Mouse (Mus musculus): ENCODE measurements around the gene Olfr503. TPM values are rescaled to one million over a fixed set of nuclear protein-coding genes. Genes with fewer than 3 reads are reported as not detected.
"Not testable (repeated sequence)": the region's sequence is repeated elsewhere in the genome, so short reads cannot be mapped to it uniquely, and the experiment has no call there.

Gene Olfr503
- polyA plus RNA-seq (2015; fragmentation: Nextera tagmentation; extraction: Ambion mirVana): not detected in 2 replicates

DNA sequence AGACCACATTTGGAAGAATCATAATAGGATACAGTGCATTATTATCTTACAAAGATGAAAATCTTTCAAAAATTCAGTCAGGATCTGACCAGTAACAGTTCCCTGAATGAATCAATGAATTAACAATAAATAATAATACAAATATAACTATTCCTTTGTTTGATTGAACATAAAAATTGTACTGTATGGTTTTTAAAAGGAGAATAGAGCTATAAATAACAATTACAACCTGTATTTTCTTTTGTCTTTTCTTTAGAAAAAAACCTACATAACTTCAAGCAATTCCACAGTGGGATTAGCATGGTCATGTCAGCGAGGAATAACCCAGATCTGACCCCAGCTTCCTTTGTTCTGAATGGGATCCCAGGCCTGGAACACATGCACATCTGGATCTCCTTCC lies at the start of gene Olfr503:
Olfr503 (plus strand) TSS at position 301 of the 400 bp plus-strand sequence.
- H3K27ac ChIP-seq; H3K4me1 ChIP-seq; H3K4me3 ChIP-seq; H3K4me2 ChIP-seq (replicated peaks); H3K9ac ChIP-seq; ATAC-seq (ENCODE audit: low FRiP score, low read depth); H3K36me3 ChIP-seq; H3K9me3 ChIP-seq; H3K27me3 ChIP-seq: not testable (repeated sequence)
- WGBS: 46% methylated on average over 1 of the region's 1 CpGs

DNA sequence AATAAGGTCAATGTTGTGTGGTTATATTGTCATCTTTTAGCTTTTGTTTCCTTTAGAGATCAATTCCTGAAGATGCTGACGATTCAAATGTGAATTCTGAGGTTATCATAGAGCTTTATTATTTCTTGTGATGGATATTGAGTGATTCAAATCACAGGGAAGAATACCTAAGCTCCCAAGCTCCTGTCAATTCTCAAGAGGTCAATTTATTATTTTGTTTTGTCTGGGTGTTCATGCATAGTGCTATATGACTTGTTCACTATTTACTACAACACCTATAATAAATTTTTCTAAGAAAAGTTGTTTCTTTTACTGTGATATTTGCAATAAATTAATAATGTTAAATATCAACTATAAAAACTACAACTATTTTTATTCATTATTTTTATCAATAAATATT lies 19.4 kb upstream of the Olfr503 start, which contains the start of gene Olfr502:
Olfr502 (minus strand) TSS at position 101 of the 400 bp plus-strand sequence.
- no peak within 1 kb of the TSS for H3K27ac ChIP-seq
- 76% methylated on average over 1 of the region's 1 CpGs for WGBS
- H3K36me3 ChIP-seq: no peaks in the 10 kb centered on the region
- no peak within 1 kb of the TSS for H3K9ac ChIP-seq
- H3K4me1 ChIP-seq: no peaks in the 10 kb centered on the region
- no peaks in the 10 kb centered on the region for H3K27me3 ChIP-seq
- H3K4me3 ChIP-seq: no peak within 1 kb of the TSS
- 0 out of 2 replicates have a peak, but pooled peaks cover 2% of the 10 kb centered on the region for H3K9me3 ChIP-seq
- H3K4me2 ChIP-seq (replicated peaks): no peak within 1 kb of the TSS
- ATAC-seq (ENCODE audit: low FRiP score, low read depth): no peak

- Histone ChIP-seq H3K4me3 (no peak overlapping the region), H3K27ac (no peak overlapping the region), H3K36me3 (no peaks in the 10 kb centered on the region), H3K4me2 (replicated peaks) (no peak overlapping the region), H3K9me3 (no peaks in the 10 kb centered on the region), H3K9ac (no peak overlapping the region), H3K27me3 (no peaks in the 10 kb centered on the region), H3K4me1 (no peaks in the 10 kb centered on the region)
- ATAC-seq (ENCODE audit: low FRiP score, low read depth): no peak
- WGBS: 85% methylated on average over 13 of the region's 13 CpGs
Observed at GRCm38 (mm10) chr7:108542416-108542815, 1.9 kb upstream of the Olfr503 start.

GRCm38 (mm10) chr7:108565693-108566092 lies 21.4 kb downstream of the Olfr503 start, which contains the start of gene Olfr504:
Olfr504 (minus strand) TSS chr7:108565793.
- Histone ChIP-seq H3K27ac (no peak within 1 kb of the TSS), H3K36me3 (no peaks in the 10 kb centered on the region), H3K9ac (no peak within 1 kb of the TSS), H3K4me3 (no peak within 1 kb of the TSS), H3K9me3 (0 out of 2 replicates have a peak, but pooled peaks cover 4% of the 10 kb centered on the region), H3K4me1 (no peaks in the 10 kb centered on the region), H3K4me2 (replicated peaks) (no peak within 1 kb of the TSS), H3K27me3 (no peaks in the 10 kb centered on the region)
- ATAC-seq (ENCODE audit: low FRiP score, low read depth): no peak
- WGBS: 89% methylated on average over 1 of the region's 1 CpGs

DNA sequence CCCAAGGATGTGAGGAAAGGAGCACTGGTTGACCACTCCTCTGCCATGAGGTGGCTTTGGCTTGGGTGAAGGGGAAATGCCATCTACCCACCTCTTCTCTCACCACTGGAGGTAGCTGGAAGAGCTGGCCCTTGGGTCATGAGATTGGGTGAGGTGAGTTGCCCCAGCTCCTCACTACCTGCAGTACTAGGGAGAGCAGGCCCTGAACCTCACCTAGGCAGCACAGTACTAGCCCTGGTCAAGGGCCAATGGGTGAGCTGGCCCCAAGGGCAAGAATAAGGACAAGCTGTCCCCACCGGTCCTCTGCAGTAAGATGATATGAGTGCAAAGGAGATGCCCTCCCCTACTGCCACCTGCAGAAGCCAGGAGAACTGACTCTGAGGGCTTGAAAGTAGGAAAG lies 45.5 kb downstream of the Olfr503 start:
- Histone ChIP-seq H3K4me3 (no peak overlapping the region), H3K4me1 (no peaks in the 10 kb centered on the region), H3K9ac (no peak overlapping the region), H3K36me3 (no peaks in the 10 kb centered on the region), H3K9me3 (no peaks in the 10 kb centered on the region), H3K4me2 (replicated peaks) (no peak overlapping the region), H3K27ac (no peak overlapping the region), H3K27me3 (no peaks in the 10 kb centered on the region)
- ATAC-seq (ENCODE audit: low FRiP score, low read depth): no peak
- WGBS: 100% methylated on average over 1 of the region's 1 CpGs

Other genes with a start within 250 kb of the Olfr503 start
- not detected in 2 replicates for gene Olfr491, start 231.1 kb upstream of the Olfr503 start, polyA plus RNA-seq (2015; fragmentation: Nextera tagmentation; extraction: Ambion mirVana)
- gene Olfr492, start 220.9 kb upstream of the Olfr503 start, polyA plus RNA-seq (2015; fragmentation: Nextera tagmentation; extraction: Ambion mirVana): 0.15 TPM in 1 of 2 replicates, not detected in the other
- not detected in 2 replicates for gene Olfr493, start 197.5 kb upstream of the Olfr503 start, polyA plus RNA-seq (2015; fragmentation: Nextera tagmentation; extraction: Ambion mirVana)
- not detected in 2 replicates for gene Olfr494, start 179.2 kb upstream of the Olfr503 start, polyA plus RNA-seq (2015; fragmentation: Nextera tagmentation; extraction: Ambion mirVana)
- gene Olfr495, start 151.4 kb upstream of the Olfr503 start, polyA plus RNA-seq (2015; fragmentation: Nextera tagmentation; extraction: Ambion mirVana): not detected in 2 replicates
- gene Olfr497, start 124.1 kb upstream of the Olfr503 start, polyA plus RNA-seq (2015; fragmentation: Nextera tagmentation; extraction: Ambion mirVana): not detected in 2 replicates
- not detected in 2 replicates for gene Olfr498, start 79.2 kb upstream of the Olfr503 start, polyA plus RNA-seq (2015; fragmentation: Nextera tagmentation; extraction: Ambion mirVana)
- not detected in 2 replicates for gene Olfr502, start 19.5 kb upstream of the Olfr503 start, polyA plus RNA-seq (2015; fragmentation: Nextera tagmentation; extraction: Ambion mirVana)
- not detected in 2 replicates for gene Olfr504, start 21.3 kb downstream of the Olfr503 start, polyA plus RNA-seq (2015; fragmentation: Nextera tagmentation; extraction: Ambion mirVana)
- not detected in 2 replicates for gene Olfr506, start 66.3 kb downstream of the Olfr503 start, polyA plus RNA-seq (2015; fragmentation: Nextera tagmentation; extraction: Ambion mirVana)
- not detected in 2 replicates for gene Olfr507, start 77.3 kb downstream of the Olfr503 start, polyA plus RNA-seq (2015; fragmentation: Nextera tagmentation; extraction: Ambion mirVana)
- not detected in 2 replicates for gene Olfr508, start 85.5 kb downstream of the Olfr503 start, polyA plus RNA-seq (2015; fragmentation: Nextera tagmentation; extraction: Ambion mirVana)
- gene Olfr509, start 107.4 kb downstream of the Olfr503 start, polyA plus RNA-seq (2015; fragmentation: Nextera tagmentation; extraction: Ambion mirVana): 0.05 and 0.09 TPM in 2 replicates
- gene Olfr510, start 121.9 kb downstream of the Olfr503 start, polyA plus RNA-seq (2015; fragmentation: Nextera tagmentation; extraction: Ambion mirVana): not detected in 2 replicates
- gene Olfr512, start 168.8 kb downstream of the Olfr503 start, polyA plus RNA-seq (2015; fragmentation: Nextera tagmentation; extraction: Ambion mirVana): not detected in 2 replicates
- gene Olfr513, start 206.4 kb downstream of the Olfr503 start, polyA plus RNA-seq (2015; fragmentation: Nextera tagmentation; extraction: Ambion mirVana): not detected in 2 replicates

Data from limb, embryonic 13.5 days (tissue).